Mouse (Mus musculus) cortical plate, adult 2 months (tissue): ENCODE results near the gene Polr2b.

Experiments used
- CTCF ChIP-seq: fragments of 200-500 bp; IDR thresholded peaks from 2 replicates; pipeline ENCODE4 v1.5.1; 2011; ENCODE audit warnings: mild to moderate bottlenecking, control low read depth, low read length; ENCODE audit not compliant: insufficient read depth; ENCODE audit errors: extremely low read depth
- POLR2A ChIP-seq: fragments of 200-500 bp; IDR thresholded peaks from 2 replicates; pipeline ENCODE4 v1.6.1; 2011; ENCODE audit warnings: mild to moderate bottlenecking, low read length, control low read depth; ENCODE audit not compliant: insufficient read depth; ENCODE audit errors: extremely low read depth

DNA sequence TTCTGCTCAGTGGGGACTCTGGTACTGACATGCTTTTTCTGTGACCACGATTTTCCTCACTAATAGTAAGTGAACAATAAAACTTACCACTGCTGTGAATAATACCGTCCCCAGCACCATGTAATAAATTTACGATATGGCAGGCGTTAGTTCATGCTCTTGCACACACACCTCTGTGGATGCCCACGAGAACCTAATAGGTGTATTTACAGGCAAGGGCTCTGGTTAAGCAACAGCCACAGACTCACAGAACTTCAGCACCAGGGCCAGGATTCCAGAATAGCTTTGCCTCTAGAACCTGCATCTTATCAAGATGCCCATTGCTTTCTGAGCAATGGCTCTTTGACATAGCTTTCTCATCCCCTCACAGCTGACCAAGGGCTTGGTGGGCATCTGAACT, 75.3 kb downstream of the Polr2b start:
- TF ChIP-seq CTCF, result no peak
- no peak for TF ChIP-seq POLR2A
